Mouse (Mus musculus): Measurements from ENCODE around the gene Cyp2d22. TPM values are rescaled to one million over a fixed set of nuclear protein-coding genes. Genes with fewer than 3 reads are reported as not detected.

Gene Cyp2d22
- polyA plus RNA-seq, 1 experiment, result 1.1 TPM

GRCm38 (mm10) chr15:82362234-82362633, 17.8 kb downstream of the Cyp2d22 start:
- no peaks in the 10 kb centered on the region for H3K4me1 ChIP-seq (ENCODE audit: control insufficient read depth, insufficient read depth, low read length)
- no peaks in the 10 kb centered on the region for H3K9me3 ChIP-seq (replicated peaks; ENCODE audit: control insufficient read depth, insufficient read depth, low read length, poor library complexity, severe bottlenecking)
- H3K27ac ChIP-seq (ENCODE audit: insufficient read depth, low read length), result no peak overlapping the region
- no peaks in the 10 kb centered on the region for H3K36me3 ChIP-seq (ENCODE audit: control insufficient read depth, insufficient read depth, low read length, poor library complexity, severe bottlenecking)
- no peak overlapping the region for H3K4me3 ChIP-seq (ENCODE audit: low read depth, low read length)
- TF ChIP-seq POLR2A (IDR thresholded peaks at IDR 0.05; ENCODE audit: insufficient read depth, low read length) (no peak), CTCF (IDR thresholded peaks at IDR 0.05; ENCODE audit: low read depth, low read length) (no peak), EP300 (IDR thresholded peaks at IDR 0.05; ENCODE audit: insufficient read depth, low read depth, low read length) (no peak)
- no peaks in the 10 kb centered on the region for H3K27me3 ChIP-seq (ENCODE audit: control insufficient read depth, insufficient read depth, low read length, poor library complexity, severe bottlenecking)
- H3K9ac ChIP-seq (ENCODE audit: low read depth, poor library complexity, severe bottlenecking), result no peak overlapping the region

DNA sequence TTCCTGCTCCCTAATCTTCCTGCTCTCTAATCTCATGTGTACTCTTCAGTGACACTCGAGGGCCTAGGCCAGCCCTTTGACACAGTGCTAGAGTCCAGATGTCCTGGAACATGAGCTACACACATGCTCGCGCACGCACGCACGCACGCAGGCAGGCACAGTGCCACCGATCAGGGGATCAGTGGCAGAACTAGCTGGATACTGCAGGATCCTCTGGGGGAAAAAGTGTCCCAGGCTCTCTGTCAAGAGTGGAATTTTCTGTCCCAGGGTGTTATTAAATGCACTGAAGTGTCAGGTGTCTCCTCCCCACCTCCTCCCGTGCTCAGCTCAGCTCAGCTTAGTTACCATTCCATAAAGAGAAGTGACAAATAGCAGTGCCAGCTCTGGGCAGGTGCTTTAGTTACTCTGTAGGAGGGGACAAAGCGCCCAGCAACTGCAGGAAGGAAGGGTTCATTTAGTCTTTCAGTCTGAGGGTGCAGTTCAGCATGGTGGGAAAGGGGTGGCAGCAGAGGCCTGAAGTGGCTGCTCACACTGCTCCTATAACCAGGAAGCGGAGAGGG, 18.5 kb downstream of the Cyp2d22 start:
- Histone ChIP-seq H3K4me3 (ENCODE audit: low read depth, low read length) (no peak overlapping the region), H3K4me1 (ENCODE audit: control insufficient read depth, insufficient read depth, low read length) (no peaks in the 10 kb centered on the region), H3K9me3 (replicated peaks; ENCODE audit: control insufficient read depth, insufficient read depth, low read length, poor library complexity, severe bottlenecking) (no peaks in the 10 kb centered on the region), H3K9ac (ENCODE audit: low read depth, poor library complexity, severe bottlenecking) (no peak overlapping the region), H3K27me3 (ENCODE audit: control insufficient read depth, insufficient read depth, low read length, poor library complexity, severe bottlenecking) (no peaks in the 10 kb centered on the region), H3K36me3 (ENCODE audit: control insufficient read depth, insufficient read depth, low read length, poor library complexity, severe bottlenecking) (no peaks in the 10 kb centered on the region), H3K27ac (ENCODE audit: insufficient read depth, low read length) (no peak overlapping the region)
- TF ChIP-seq CTCF (IDR thresholded peaks at IDR 0.05; ENCODE audit: low read depth, low read length) (peak; percentile 21), EP300 (IDR thresholded peaks at IDR 0.05; ENCODE audit: insufficient read depth, low read depth, low read length) (no peak)

DNA sequence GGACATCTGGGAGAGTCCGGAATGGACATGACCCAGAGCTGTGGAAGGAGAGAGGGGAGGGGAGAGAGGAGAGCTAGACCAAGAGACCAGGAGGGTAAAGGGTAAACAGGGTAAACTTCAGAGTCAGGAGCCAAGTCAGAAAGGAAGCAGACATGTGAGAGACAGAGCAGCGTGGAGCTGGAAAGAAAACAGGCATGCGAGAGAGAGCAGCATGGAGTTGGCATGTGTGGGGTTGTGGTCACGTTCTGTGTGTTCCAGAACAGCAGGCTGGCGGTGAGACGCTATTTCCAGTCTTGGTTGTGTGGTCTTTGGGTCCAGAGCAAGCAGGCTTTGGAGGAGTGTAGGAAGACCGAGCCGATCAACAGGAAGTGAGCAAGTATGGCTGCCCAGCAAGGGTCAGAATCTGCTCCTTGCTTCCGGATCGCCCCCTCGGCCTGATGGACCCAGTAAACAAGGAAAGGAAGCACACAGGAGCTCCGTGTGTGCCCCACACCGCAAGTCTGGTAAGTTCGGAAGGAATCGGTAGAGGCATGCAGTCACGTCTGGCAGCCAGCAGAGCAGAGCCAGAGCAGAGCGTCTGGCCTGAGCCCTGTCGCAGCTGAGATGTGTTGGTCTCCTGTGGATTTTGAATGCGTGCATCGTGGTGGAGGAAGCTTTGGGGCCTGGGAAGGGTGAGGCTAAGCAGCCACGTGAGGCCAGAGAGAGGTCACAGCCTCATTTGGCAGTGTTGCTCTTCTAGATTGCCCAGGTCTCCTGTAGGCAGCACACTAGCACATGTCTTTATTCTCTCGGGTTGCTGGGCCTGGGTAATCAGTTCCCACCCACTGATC, 21.4 kb downstream of the Cyp2d22 start:
- Histone ChIP-seq H3K4me1 (ENCODE audit: control insufficient read depth, insufficient read depth, low read length) (no peaks in the 10 kb centered on the region), H3K27ac (ENCODE audit: insufficient read depth, low read length) (no peak overlapping the region), H3K9me3 (replicated peaks; ENCODE audit: control insufficient read depth, insufficient read depth, low read length, poor library complexity, severe bottlenecking) (no peaks in the 10 kb centered on the region), H3K4me3 (ENCODE audit: low read depth, low read length) (no peak overlapping the region), H3K36me3 (ENCODE audit: control insufficient read depth, insufficient read depth, low read length, poor library complexity, severe bottlenecking) (no peaks in the 10 kb centered on the region), H3K9ac (ENCODE audit: low read depth, poor library complexity, severe bottlenecking) (no peak overlapping the region), H3K27me3 (ENCODE audit: control insufficient read depth, insufficient read depth, low read length, poor library complexity, severe bottlenecking) (no peaks in the 10 kb centered on the region)
- no peak for TF ChIP-seq EP300 (IDR thresholded peaks at IDR 0.05; ENCODE audit: insufficient read depth, low read depth, low read length)
- TF ChIP-seq POLR2A (IDR thresholded peaks at IDR 0.05; ENCODE audit: insufficient read depth, low read length), result no peak
- TF ChIP-seq CTCF (IDR thresholded peaks at IDR 0.05; ENCODE audit: low read depth, low read length), result no peak

- Histone ChIP-seq H3K27me3 (ENCODE audit: control insufficient read depth, insufficient read depth, low read length, poor library complexity, severe bottlenecking) (no peaks in the 10 kb centered on the region), H3K9me3 (replicated peaks; ENCODE audit: control insufficient read depth, insufficient read depth, low read length, poor library complexity, severe bottlenecking) (no peaks in the 10 kb centered on the region), H3K36me3 (ENCODE audit: control insufficient read depth, insufficient read depth, low read length, poor library complexity, severe bottlenecking) (peaks cover 8% of the 10 kb centered on the region), H3K9ac (ENCODE audit: low read depth, poor library complexity, severe bottlenecking) (peak within 1 kb of the TSS; percentile 91), H3K4me3 (ENCODE audit: low read depth, low read length) (peak within 1 kb of the TSS; percentile 92), H3K4me1 (ENCODE audit: control insufficient read depth, insufficient read depth, low read length) (no peaks in the 10 kb centered on the region), H3K27ac (ENCODE audit: insufficient read depth, low read length) (peak within 1 kb of the TSS; percentile 60)
- 0 out of 2 replicates have a peak, but pooled peaks have one; percentile 19 for TF ChIP-seq EP300 (IDR thresholded peaks at IDR 0.05; ENCODE audit: insufficient read depth, low read depth, low read length)
- peak; percentile 84 for TF ChIP-seq POLR2A (IDR thresholded peaks at IDR 0.05; ENCODE audit: insufficient read depth, low read length)
- peak; percentile 81 for TF ChIP-seq CTCF (IDR thresholded peaks at IDR 0.05; ENCODE audit: low read depth, low read length)
Observed at GRCm38 (mm10) chr15:82354126-82354945, 25.7 kb downstream of the Cyp2d22 start, which contains the start of gene Ndufa6. Gene Ndufa6 (minus strand): TSS chr15:82354322.

- Histone ChIP-seq H3K9ac (ENCODE audit: low read depth, poor library complexity, severe bottlenecking) (peak overlapping the region; percentile 91), H3K9me3 (replicated peaks; ENCODE audit: control insufficient read depth, insufficient read depth, low read length, poor library complexity, severe bottlenecking) (no peaks in the 10 kb centered on the region), H3K36me3 (ENCODE audit: control insufficient read depth, insufficient read depth, low read length, poor library complexity, severe bottlenecking) (peaks cover 9% of the 10 kb centered on the region)
Observed at GRCm38 (mm10) chr15:82353745-82354113, 26.3 kb downstream of the Cyp2d22 start.

More at GRCm38 (mm10) chr15:82353745-82354113, 26.3 kb downstream of the Cyp2d22 start:
- Histone ChIP-seq H3K4me1 (ENCODE audit: control insufficient read depth, insufficient read depth, low read length) (no peaks in the 10 kb centered on the region), H3K27ac (ENCODE audit: insufficient read depth, low read length) (no peak overlapping the region), H3K4me3 (ENCODE audit: low read depth, low read length) (peak overlapping the region; percentile 92), H3K27me3 (ENCODE audit: control insufficient read depth, insufficient read depth, low read length, poor library complexity, severe bottlenecking) (no peaks in the 10 kb centered on the region)
- TF ChIP-seq POLR2A (IDR thresholded peaks at IDR 0.05; ENCODE audit: insufficient read depth, low read length) (no peak), EP300 (IDR thresholded peaks at IDR 0.05; ENCODE audit: insufficient read depth, low read depth, low read length) (no peak), CTCF (IDR thresholded peaks at IDR 0.05; ENCODE audit: low read depth, low read length) (no peak)
